Comparison of ENCODE assay signal across 25 mouse cellular contexts in the genomic region with DNA sequence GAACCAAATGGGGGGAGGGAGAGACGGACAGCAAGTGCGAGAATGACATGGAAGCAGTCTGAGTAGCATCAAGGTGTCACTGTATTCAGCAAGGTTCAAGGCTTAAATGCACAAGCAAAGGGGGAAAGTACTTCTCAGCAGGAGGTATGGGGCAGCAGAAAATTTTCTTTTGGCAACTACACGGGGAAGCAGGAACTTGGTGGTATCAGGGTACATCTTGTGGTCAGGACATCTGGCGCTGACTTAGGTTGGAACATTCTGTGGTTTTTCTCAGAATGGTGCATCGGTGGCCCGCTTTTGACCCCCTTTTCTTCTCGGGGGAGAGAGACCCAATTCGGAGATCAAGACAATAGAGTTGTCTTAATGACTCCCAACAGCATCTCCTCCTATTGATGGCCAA. TPM values are rescaled to one million over a fixed set of nuclear protein-coding genes. Genes with fewer than 3 reads are reported as not detected.
DNase-seq lines count a peak whose midpoint lies in the region; ATAC-seq and TF ChIP-seq lines count a peak whose summit lies in the region.
"Not testable (repeated sequence)": the region's sequence is repeated elsewhere in the genome, so short reads cannot be mapped to it uniquely, and the experiment has no call there.
"Had no signal": no experiment of that assay in that cellular context is flagged by ENCODE, and none has a peak within 500 bp of the region (broad histone marks: within the 10 kb centered on the region; RNA-seq: fewer than 3 reads in every experiment).

No protein-coding gene starts in this region.

- not testable (repeated sequence) for H3K4me1 ChIP-seq in MEL (ENCODE audit: control insufficient read depth in 1 of 2, insufficient read depth in 2 of 2, low read length in 2 of 2); liver, postnatal 0 days (ENCODE audit: insufficient read depth)

- peak; percentile 31 to 50 for TF ChIP-seq EP300 in MEL (IDR thresholded peaks at IDR 0.05; ENCODE audit: low read depth in 1 of 2, low read length in 2 of 2)
- peak; percentile 32; the same call in 1 of the 2 replicates for TF ChIP-seq EP300 in liver, postnatal 0 days (IDR thresholded peaks at IDR 0.05; ENCODE audit: low read depth)

- not testable (repeated sequence) for H3K4me2 ChIP-seq in liver, postnatal 0 days (ENCODE audit: low read depth, low read length)

- DNase-seq in 416B (ENCODE audit: low read depth) (peak; percentile 6), ES-CJ7 (ENCODE audit: low read depth, low spot score) (peak; percentile 2), MEL (ENCODE audit: low read depth, low spot score) (peak; percentile 53), MEL-GATA-1-ER (ENCODE audit: extremely low read depth, low read depth) (peak; percentile 20)
- DNase-seq in liver, postnatal 0 days = not testable (repeated sequence)
- peak; percentile 55 for DNase-seq in thymus, postnatal 0 days (ENCODE audit: low spot score)
- peak; percentile 9 for DNase-seq in thymus, postnatal 14 days
- DNase-seq in thymus, postnatal 25 days = peak; percentile 5

- not testable (repeated sequence) for H3K9me3 ChIP-seq in MEL (replicated peaks; ENCODE audit: insufficient read depth, low read length); liver, postnatal 0 days (ENCODE audit: low read length)

- H3K27ac ChIP-seq in MEL (ENCODE audit: control insufficient read depth, low read depth, low read length); liver, postnatal 0 days (ENCODE audit: low read depth): not testable (repeated sequence)

- TF ChIP-seq RAD21 in MEL (IDR thresholded peaks at IDR 0.05; ENCODE audit: low read depth, low read length) = not testable (repeated sequence)

- H3K27me3 ChIP-seq in MEL (ENCODE audit: control insufficient read depth in 1 of 2, insufficient read depth in 2 of 2, low read length in 2 of 2); liver, postnatal 0 days (ENCODE audit: insufficient read depth, low read length): not testable (repeated sequence)

- TF ChIP-seq POLR2A in MEL (IDR thresholded peaks at IDR 0.05; ENCODE audit: control insufficient read depth in 1 of 2, insufficient read depth in 1 of 2, low read depth in 1 of 2, low read length in 2 of 2, poor library complexity in 1 of 2) = not testable (repeated sequence)

- H3K79me2 ChIP-seq in MEL (ENCODE audit: control insufficient read depth, insufficient read depth, low read length, poor library complexity) = not testable (repeated sequence)

- not testable (repeated sequence) for TF ChIP-seq CTCF in MEL (IDR thresholded peaks at IDR 0.05 in 2 of 3, conservative IDR thresholded peaks at IDR 0.05 in 1 of 3; ENCODE audit: control insufficient read depth in 1 of 3, insufficient read depth in 1 of 3, low read depth in 2 of 3, low read length in 3 of 3, poor library complexity in 1 of 3, severe bottlenecking in 1 of 3); liver, postnatal 0 days (IDR thresholded peaks at IDR 0.05; ENCODE audit: low read depth)

- not testable (repeated sequence) for ATAC-seq in liver, postnatal 0 days

- not testable (repeated sequence) for H3K4me3 ChIP-seq in MEL (ENCODE audit: control insufficient read depth in 1 of 2, insufficient read depth in 1 of 2, low read depth in 2 of 2, low read length in 2 of 2); liver, postnatal 0 days (ENCODE audit: low read depth, low read length)

- H3K9ac ChIP-seq in MEL (ENCODE audit: control insufficient read depth, low read depth, low read length, poor library complexity, severe bottlenecking); liver, postnatal 0 days (replicated peaks): not testable (repeated sequence)

- WGBS in liver, postnatal 0 days (ENCODE audit: insufficient replicate concordance) = 52% methylated on average over 8 of the region's 8 CpGs

- not testable (repeated sequence) for H3K36me3 ChIP-seq in MEL (ENCODE audit: control insufficient read depth in 1 of 2, insufficient read depth in 2 of 2, low read length in 2 of 2); liver, postnatal 0 days (replicated peaks; ENCODE audit: insufficient read depth, low read length)

RNA-seq across cellular contexts. Expression of a gene that starts 2.0 kb away (rescaled TPM):
- total RNA-seq in MEL (2012; rRNA removed) = not detected in 2 replicates
- not detected for polyA plus RNA-seq in MEL (2012; ENCODE audit: insufficient read depth in 1 of 2, insufficient read length in 2 of 2, low read depth in 1 of 2, low replicate concordance in 2 of 2, missing spikeins in 1 of 2)
- not detected in 2 replicates for polyA plus RNA-seq in liver, postnatal 0 days (2015; fragmentation: Nextera tagmentation; extraction: Ambion mirVana)
- 0.06 and 0.07 TPM in 2 replicates for polyA plus RNA-seq in thymus, postnatal 0 days (2015; fragmentation: Nextera tagmentation; extraction: Ambion mirVana)
- total RNA-seq: adrenal gland, adult 18-20 months; adrenal gland, adult 2 months; adrenal gland, adult 8-10 months; adrenal gland, postnatal 10 days; adrenal gland, postnatal 14 days; adrenal gland, postnatal 25 days; adrenal gland, postnatal 36 days; adrenal gland, postnatal 4 days; CH12.LX; ES-E14 had no signal
- polyA plus RNA-seq: activated CD4-positive, CD25-positive, alpha-beta regulatory T cell, adult 4 months; adrenal gland, adult 2 months; brain, embryonic 14.5 days; C2C12; CD4-positive, CD25-positive, alpha-beta regulatory T cell, adult 4 months; cerebellum, adult 2 months; G1E; Patski had no signal

RNA-seq across cellular contexts. Expression of a gene that starts 14.7 kb away (rescaled TPM):
- not detected in 2 replicates for total RNA-seq in MEL (2012; rRNA removed)
- not detected for polyA plus RNA-seq in MEL (2012; ENCODE audit: insufficient read depth in 1 of 2, insufficient read length in 2 of 2, low read depth in 1 of 2, low replicate concordance in 2 of 2, missing spikeins in 1 of 2)
- not detected in 2 replicates for polyA plus RNA-seq in liver, postnatal 0 days (2015; fragmentation: Nextera tagmentation; extraction: Ambion mirVana)
- polyA plus RNA-seq in thymus, postnatal 0 days (2015; fragmentation: Nextera tagmentation; extraction: Ambion mirVana) = not detected in 2 replicates
- total RNA-seq: adrenal gland, adult 18-20 months; adrenal gland, adult 2 months; adrenal gland, adult 8-10 months; adrenal gland, postnatal 10 days; adrenal gland, postnatal 14 days; adrenal gland, postnatal 25 days; adrenal gland, postnatal 36 days; adrenal gland, postnatal 4 days; CH12.LX; ES-E14; G1E had no signal
- polyA plus RNA-seq: activated CD4-positive, CD25-positive, alpha-beta regulatory T cell, adult 4 months; adrenal gland, adult 2 months; brain, embryonic 14.5 days; C2C12; CD4-positive, CD25-positive, alpha-beta regulatory T cell, adult 4 months; cerebellum, adult 2 months; G1E; Patski had no signal

RNA-seq across cellular contexts. Expression of a gene that starts 21.9 kb away (rescaled TPM):
- not detected in 2 replicates for total RNA-seq in MEL (2012; rRNA removed)
- not detected for polyA plus RNA-seq in MEL (2012; ENCODE audit: insufficient read depth in 1 of 2, insufficient read length in 2 of 2, low read depth in 1 of 2, low replicate concordance in 2 of 2, missing spikeins in 1 of 2)
- not detected in 2 replicates for polyA plus RNA-seq in liver, postnatal 0 days (2015; fragmentation: Nextera tagmentation; extraction: Ambion mirVana)
- not detected in 2 replicates for polyA plus RNA-seq in thymus, postnatal 0 days (2015; fragmentation: Nextera tagmentation; extraction: Ambion mirVana)
- total RNA-seq: adrenal gland, adult 18-20 months; adrenal gland, adult 2 months; adrenal gland, adult 8-10 months; adrenal gland, postnatal 10 days; adrenal gland, postnatal 14 days; adrenal gland, postnatal 25 days; adrenal gland, postnatal 36 days; adrenal gland, postnatal 4 days; CH12.LX; ES-E14 had no signal
- polyA plus RNA-seq: activated CD4-positive, CD25-positive, alpha-beta regulatory T cell, adult 4 months; adrenal gland, adult 2 months; brain, embryonic 14.5 days; C2C12; CD4-positive, CD25-positive, alpha-beta regulatory T cell, adult 4 months; cerebellum, adult 2 months; G1E; Patski had no signal

RNA-seq across cellular contexts. Expression of a gene that starts 27.6 kb away (rescaled TPM):
- total RNA-seq in MEL (2012; rRNA removed) = not detected in 2 replicates
- not detected for polyA plus RNA-seq in MEL (2012; ENCODE audit: insufficient read depth in 1 of 2, insufficient read length in 2 of 2, low read depth in 1 of 2, low replicate concordance in 2 of 2, missing spikeins in 1 of 2)
- not detected in 2 replicates for polyA plus RNA-seq in liver, postnatal 0 days (2015; fragmentation: Nextera tagmentation; extraction: Ambion mirVana)
- polyA plus RNA-seq in thymus, postnatal 0 days (2015; fragmentation: Nextera tagmentation; extraction: Ambion mirVana) = not detected in 2 replicates
- total RNA-seq: adrenal gland, adult 18-20 months; adrenal gland, adult 2 months; adrenal gland, adult 8-10 months; adrenal gland, postnatal 10 days; adrenal gland, postnatal 14 days; adrenal gland, postnatal 25 days; adrenal gland, postnatal 36 days; adrenal gland, postnatal 4 days; CH12.LX; ES-E14 had no signal
- polyA plus RNA-seq: activated CD4-positive, CD25-positive, alpha-beta regulatory T cell, adult 4 months; adrenal gland, adult 2 months; brain, embryonic 14.5 days; C2C12; CD4-positive, CD25-positive, alpha-beta regulatory T cell, adult 4 months; cerebellum, adult 2 months; G1E; Patski had no signal

RNA-seq across cellular contexts. Expression of a gene that starts 40.1 kb away (rescaled TPM):
- total RNA-seq in MEL (2012; rRNA removed) = not detected in 2 replicates
- polyA plus RNA-seq in MEL (2012; ENCODE audit: insufficient read depth in 1 of 2, insufficient read length in 2 of 2, low read depth in 1 of 2, low replicate concordance in 2 of 2, missing spikeins in 1 of 2) = not detected
- not detected in 2 replicates for polyA plus RNA-seq in liver, postnatal 0 days (2015; fragmentation: Nextera tagmentation; extraction: Ambion mirVana)
- 0.08 TPM in 1 of 2 replicates, not detected in the other for polyA plus RNA-seq in thymus, postnatal 0 days (2015; fragmentation: Nextera tagmentation; extraction: Ambion mirVana)
- total RNA-seq: adrenal gland, adult 18-20 months; adrenal gland, adult 2 months; adrenal gland, adult 8-10 months; adrenal gland, postnatal 10 days; adrenal gland, postnatal 14 days; adrenal gland, postnatal 25 days; adrenal gland, postnatal 36 days; adrenal gland, postnatal 4 days; CH12.LX; ES-E14; G1E had no signal
- polyA plus RNA-seq: activated CD4-positive, CD25-positive, alpha-beta regulatory T cell, adult 4 months; adrenal gland, adult 2 months; brain, embryonic 14.5 days; C2C12; CD4-positive, CD25-positive, alpha-beta regulatory T cell, adult 4 months; cerebellum, adult 2 months; G1E; Patski had no signal
